Mouse (Mus musculus): ENCODE results near the gene Chd2.
"Not testable (repeated sequence)": the region's sequence is repeated elsewhere in the genome, so short reads cannot be mapped to it uniquely, and the experiment has no call there.

Chd2 gene

DNA sequence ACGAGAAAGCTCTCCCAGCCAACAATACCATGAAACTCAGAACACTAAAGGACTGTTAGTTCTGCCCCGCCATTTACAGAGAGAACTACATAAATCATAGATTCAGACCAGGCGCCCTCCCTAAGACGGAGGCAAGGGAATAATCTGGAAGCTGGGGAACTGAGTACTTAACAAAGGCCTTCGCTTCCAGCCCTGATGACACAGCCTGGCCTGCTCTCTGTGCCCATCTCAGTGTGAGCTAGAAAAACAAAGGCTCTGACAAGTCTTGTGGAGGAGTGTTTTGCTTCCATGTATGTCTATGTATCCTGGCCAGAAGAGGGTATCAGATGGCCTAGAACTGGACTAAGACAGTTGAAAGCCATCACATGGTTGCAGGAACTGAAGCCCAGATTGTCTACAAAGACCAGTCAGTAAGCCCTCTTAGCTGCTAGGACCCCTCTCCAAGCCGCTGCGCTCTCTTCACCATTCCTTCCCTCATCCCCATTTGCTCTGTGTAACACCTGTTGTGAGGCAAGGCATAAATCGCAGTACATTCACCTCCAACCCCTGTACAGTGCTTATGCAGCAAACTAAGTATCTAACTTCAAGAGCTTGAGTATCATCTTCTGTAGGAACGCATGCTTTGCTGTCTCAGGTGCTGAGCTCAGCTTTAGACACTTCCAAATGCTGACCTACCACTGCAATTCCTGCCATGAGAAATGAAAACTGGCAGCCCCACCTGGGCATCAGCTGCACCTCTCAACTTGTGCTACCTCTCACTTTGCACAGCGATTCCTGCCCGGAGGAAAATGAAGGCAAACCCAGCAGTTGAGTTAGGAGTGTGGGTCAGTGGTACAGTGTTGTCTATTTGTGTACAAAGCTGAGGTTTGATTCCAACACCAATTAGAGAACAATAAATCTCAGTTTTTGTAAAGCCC, 20.1 kb downstream of the Chd2 start:
- no peak for DNase-seq (ENCODE audit: low read depth, low spot score)

- no peak for DNase-seq (ENCODE audit: low read depth, low spot score)
These were observed 21.4 kb downstream of the Chd2 start for GRCm38 (mm10) chr7:73520231-73520630.

- DNase-seq (ENCODE audit: low read depth, low spot score), result no peak
These were observed 22.4 kb downstream of the Chd2 start for GRCm38 (mm10) chr7:73519060-73519796.

- DNase-seq (ENCODE audit: low read depth, low spot score), result not testable (repeated sequence)
These were observed 23.2 kb downstream of the Chd2 start for GRCm38 (mm10) chr7:73518373-73518980.

- DNase-seq (ENCODE audit: low read depth, low spot score), result no peak
These were observed 24.1 kb downstream of the Chd2 start for GRCm38 (mm10) chr7:73517432-73518054.

- no peak for DNase-seq (ENCODE audit: low read depth, low spot score)
These were observed 24.8 kb downstream of the Chd2 start for GRCm38 (mm10) chr7:73516820-73517219.

- DNase-seq (ENCODE audit: low read depth, low spot score), result no peak
These were observed 27.1 kb downstream of the Chd2 start for GRCm38 (mm10) chr7:73514560-73514959.

DNA sequence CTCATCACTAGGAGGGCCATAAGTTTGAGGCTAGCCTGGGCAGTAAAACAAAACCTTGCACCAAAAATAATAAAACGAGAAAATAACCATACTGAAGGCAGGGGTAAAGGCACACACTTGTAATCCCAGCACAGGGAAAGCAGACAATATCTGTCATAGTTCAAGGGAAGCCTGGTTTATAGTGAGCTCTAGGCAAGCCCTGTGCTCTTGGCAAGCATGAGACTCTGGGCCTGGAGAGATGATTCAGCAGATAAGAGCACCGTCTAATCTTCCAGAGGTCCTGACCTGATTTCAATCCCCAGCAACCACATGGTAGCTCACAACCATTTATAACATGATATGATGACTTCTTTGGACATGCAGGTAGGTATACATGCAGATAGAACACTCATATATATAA, 29.2 kb downstream of the Chd2 start:
- no peak for DNase-seq (ENCODE audit: low read depth, low spot score)

GRCm38 (mm10) chr7:73508688-73509087, 32.9 kb downstream of the Chd2 start:
- DNase-seq (ENCODE audit: low read depth, low spot score), result no peak

DNA sequence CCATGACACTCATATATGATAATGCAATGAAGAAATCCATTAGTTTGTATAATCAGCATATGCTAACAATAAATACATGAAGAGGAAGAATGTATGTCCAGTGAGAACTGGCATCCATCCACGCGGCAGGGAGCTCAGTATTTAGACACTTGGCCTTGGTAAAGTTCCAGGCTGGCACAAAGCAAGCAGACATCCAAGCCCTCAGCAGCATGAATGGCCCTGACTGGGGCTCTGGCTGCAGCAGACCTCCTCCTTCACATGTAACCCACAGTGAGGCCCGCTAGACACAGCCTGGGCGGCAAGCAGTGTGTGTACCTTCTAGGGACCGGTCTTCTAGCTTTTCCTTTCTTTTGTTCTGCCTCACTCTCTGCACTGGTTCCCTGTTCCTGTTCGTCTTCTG, 34.1 kb downstream of the Chd2 start:
- DNase-seq (ENCODE audit: low read depth, low spot score), result peak; percentile 37

GRCm38 (mm10) chr7:73506852-73507251, 34.8 kb downstream of the Chd2 start:
- no peak for DNase-seq (ENCODE audit: low read depth, low spot score)

DNA sequence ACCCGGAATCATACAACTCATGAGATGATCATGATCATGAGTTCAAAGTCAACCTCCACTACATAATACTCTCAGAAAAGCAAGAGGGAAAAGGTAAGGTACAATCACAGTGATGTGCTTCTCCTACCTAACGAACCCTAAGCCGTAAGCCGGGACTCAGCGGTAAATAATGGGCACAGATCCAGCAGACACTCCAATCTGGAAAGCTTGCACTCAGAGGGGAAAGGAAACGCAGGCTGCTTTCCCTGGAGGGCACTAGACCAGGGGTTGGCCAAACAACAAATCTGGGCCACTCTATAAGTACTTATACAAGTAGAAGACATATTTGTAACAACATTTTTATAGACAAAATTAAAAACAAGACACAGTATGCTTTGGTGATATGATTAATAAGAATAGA, 36.4 kb downstream of the Chd2 start:
- no peak for DNase-seq (ENCODE audit: low read depth, low spot score)

DNA sequence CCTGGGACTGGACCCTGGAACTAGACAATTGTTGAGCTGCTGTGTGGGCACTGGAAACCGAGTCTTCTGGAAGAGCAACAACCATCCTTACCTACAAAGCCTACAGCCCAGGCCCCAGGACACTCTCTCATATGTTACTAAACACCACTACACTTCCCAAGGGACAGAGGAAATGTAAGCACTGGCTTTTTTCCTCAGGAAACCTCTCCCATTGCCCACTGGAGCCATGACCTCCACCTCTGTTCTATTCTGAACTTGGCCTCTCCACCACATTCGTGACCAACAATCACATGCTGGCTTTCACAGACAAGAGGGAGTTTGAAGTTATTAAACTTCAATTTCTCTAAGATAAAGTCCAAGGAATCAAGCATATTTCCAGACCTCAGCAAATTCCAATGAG, 43.4 kb downstream of the Chd2 start:
- no peak for DNase-seq (ENCODE audit: low read depth, low spot score)

DNA sequence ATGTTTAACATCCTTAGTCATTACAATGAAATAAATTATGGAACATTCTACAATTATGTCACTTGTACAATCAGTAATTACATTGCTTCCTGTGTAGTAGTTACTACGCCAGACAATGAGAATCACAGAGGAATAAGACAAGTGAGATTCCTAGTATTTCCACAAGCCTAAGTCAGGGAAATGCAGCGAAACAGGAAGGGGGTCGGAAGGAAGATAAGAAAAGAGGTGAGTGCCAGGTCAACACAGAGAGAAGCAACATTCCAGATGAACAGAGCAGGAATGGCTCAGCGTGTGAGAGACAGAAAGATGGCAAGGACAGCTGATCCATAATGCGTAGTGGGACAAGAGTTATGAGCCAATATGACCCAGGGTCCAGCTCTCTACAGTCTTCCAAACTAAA, 52.4 kb downstream of the Chd2 start:
- DNase-seq (ENCODE audit: low read depth, low spot score), result no peak

DNA sequence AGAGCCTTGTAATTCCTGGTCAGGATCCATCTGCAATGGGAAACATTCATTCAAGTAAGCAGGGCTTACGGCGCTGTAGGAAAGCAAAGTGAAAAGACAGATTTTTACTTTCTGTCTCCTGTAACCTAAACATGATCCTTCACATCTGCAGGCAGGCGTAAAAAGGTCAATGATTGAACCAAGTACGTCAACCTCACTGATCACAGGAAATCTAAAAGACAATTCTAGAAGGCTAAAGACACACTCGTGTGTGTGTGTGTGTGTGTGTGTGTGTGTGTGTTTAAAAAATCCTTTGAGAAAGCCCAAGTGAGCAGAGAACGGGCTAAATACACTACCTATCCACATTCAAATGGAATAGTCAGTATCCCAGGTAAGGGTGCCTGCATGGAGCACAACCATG, 60.5 kb downstream of the Chd2 start:
- DNase-seq (ENCODE audit: low read depth, low spot score), result no peak

DNA sequence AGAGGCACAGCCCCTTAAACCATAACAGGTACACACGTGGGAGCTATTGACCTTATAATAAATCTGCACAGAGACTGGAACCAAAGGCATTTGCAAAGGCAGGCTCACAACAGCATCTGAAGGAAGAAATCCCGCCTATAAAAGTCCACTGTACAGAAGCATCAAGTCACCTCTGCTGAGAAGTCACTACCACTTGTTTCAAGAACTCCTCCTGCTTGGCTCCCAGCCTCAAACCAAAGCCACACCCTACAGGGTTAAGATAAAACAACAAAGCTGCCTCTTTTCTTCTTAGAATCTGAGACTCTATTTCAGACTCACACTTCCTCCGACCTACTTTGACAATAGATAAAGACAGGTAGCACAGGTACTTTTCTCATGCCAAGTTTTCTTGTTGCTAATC, 62.1 kb downstream of the Chd2 start:
- DNase-seq (ENCODE audit: low read depth, low spot score), result no peak

DNA sequence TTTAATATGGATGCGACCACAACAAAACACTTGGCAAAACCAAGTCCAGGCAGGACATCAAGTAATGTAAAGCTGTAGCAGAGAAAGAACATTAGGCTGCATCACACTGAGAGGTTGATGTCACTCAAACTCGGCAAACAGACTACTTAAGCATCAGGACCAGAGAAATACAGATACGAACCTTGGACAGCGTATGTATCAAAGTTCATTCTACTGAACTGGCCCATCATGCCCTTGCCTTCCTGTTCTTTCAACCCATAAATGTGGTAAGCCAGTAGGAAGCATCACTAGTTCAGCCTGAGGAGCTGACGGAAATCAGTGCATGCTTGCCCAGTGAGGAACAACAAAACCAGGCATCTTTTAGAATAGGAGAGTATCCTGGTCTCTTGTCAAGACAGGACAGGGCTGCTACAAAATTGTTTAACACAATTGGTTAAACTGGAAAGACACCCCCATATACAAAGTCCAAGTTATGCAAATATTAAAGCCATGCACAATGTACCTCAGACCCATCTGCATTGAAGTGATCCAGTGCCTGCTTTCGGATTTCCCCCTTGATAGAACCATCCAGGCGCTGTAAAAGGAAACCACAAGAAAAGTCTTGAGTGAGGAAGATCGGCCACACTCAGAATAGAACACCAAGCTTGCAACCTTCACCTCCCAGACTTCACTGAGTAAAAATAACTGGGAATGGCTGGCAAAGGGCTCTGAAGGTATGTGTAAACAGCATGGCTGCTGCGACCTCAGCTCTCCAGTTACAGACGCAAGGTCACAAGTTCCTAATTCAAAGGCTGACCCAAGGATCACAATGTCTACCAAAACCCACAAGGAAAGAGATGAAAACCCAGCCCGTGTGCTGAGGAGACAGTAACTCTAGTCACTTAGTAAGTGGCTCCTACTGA, 63.2 kb downstream of the Chd2 start:
- no peak for DNase-seq (ENCODE audit: low read depth, low spot score)

DNA sequence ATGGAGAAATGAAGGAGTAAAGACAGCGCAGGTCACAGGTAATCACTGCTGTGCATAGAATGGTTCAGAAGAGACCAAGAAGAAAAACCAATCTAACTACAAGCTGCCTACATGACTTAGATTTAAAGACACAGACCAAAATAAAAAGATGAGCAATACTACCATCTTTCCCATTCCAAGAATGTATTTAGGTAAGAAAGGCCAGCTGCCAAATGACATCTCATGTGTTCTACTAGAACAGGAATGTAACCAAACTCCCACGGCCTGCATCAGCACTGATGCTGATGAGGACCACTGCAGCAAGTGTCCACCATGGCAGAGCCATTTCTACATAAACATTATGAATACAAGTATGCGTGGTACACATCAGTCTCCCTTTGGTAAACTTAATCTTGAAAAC, 73.9 kb downstream of the Chd2 start:
- DNase-seq (ENCODE audit: low read depth, low spot score), result no peak

GRCm38 (mm10) chr7:73463546-73463945, 78.1 kb downstream of the Chd2 start:
- DNase-seq (ENCODE audit: low read depth, low spot score), result no peak

GRCm38 (mm10) chr7:73454113-73454512, 87.5 kb downstream of the Chd2 start:
- no peak for DNase-seq (ENCODE audit: low read depth, low spot score)
